Mouse (Mus musculus): ENCODE results near the gene Gpr4. TPM values are rescaled to one million over a fixed set of nuclear protein-coding genes. Genes with fewer than 3 reads are reported as not detected.

Gpr4 gene
- polyA plus RNA-seq, 1 experiment from 2014 or later: 1.3 TPM

- Histone ChIP-seq H3K36me3 (ENCODE audit: control insufficient read depth, insufficient read depth) (no peaks in the 10 kb centered on the region), H3K9me3 (ENCODE audit: control insufficient read depth) (no peaks in the 10 kb centered on the region), H3K27ac (ENCODE audit: low read depth, low read length) (peak overlapping the region; percentile 64), H3K9ac (ENCODE audit: low read depth, low read length) (no peak overlapping the region), H3K4me2 (replicated peaks; ENCODE audit: low read depth) (no peak overlapping the region), H3K27me3 (replicated peaks; ENCODE audit: control insufficient read depth, insufficient read depth, low read length) (no peaks in the 10 kb centered on the region), H3K4me3 (ENCODE audit: low read depth, low read length) (no peak overlapping the region), H3K4me1 (replicated peaks; ENCODE audit: control insufficient read depth, insufficient read depth, low read length) (peaks cover 24% of the 10 kb centered on the region)
- 52% methylated on average over 5 of the region's 5 CpGs for whole genome bisulfite sequencing
- no peak for TF ChIP-seq CTCF (IDR thresholded peaks at IDR 0.05; ENCODE audit: low read depth)
- no peak for ATAC-seq
These were observed 22.3 kb downstream of the Gpr4 start for GRCm38 (mm10) chr7:19234652-19235051.

GRCm38 (mm10) chr7:19235092-19235671 is 22.8 kb downstream of the Gpr4 start:
- H3K9ac ChIP-seq (ENCODE audit: low read depth, low read length): no peak overlapping the region
- no peak overlapping the region for H3K4me2 ChIP-seq (replicated peaks; ENCODE audit: low read depth)
- no peaks in the 10 kb centered on the region for H3K27me3 ChIP-seq (replicated peaks; ENCODE audit: control insufficient read depth, insufficient read depth, low read length)
- ATAC-seq: peak; percentile 65
- H3K4me1 ChIP-seq (replicated peaks; ENCODE audit: control insufficient read depth, insufficient read depth, low read length): peaks cover 27% of the 10 kb centered on the region
- peak overlapping the region; percentile 64 for H3K27ac ChIP-seq (ENCODE audit: low read depth, low read length)
- H3K4me3 ChIP-seq (ENCODE audit: low read depth, low read length): no peak overlapping the region
- no peak for TF ChIP-seq CTCF (IDR thresholded peaks at IDR 0.05; ENCODE audit: low read depth)
- whole genome bisulfite sequencing: 53% methylated on average over 2 of the region's 2 CpGs
- H3K36me3 ChIP-seq (ENCODE audit: control insufficient read depth, insufficient read depth): no peaks in the 10 kb centered on the region
- no peaks in the 10 kb centered on the region for H3K9me3 ChIP-seq (ENCODE audit: control insufficient read depth)

GRCm38 (mm10) chr7:19236411-19236810 is 24.1 kb downstream of the Gpr4 start:
- Histone ChIP-seq H3K9ac (ENCODE audit: low read depth, low read length) (no peak overlapping the region), H3K27me3 (replicated peaks; ENCODE audit: control insufficient read depth, insufficient read depth, low read length) (no peaks in the 10 kb centered on the region), H3K4me1 (replicated peaks; ENCODE audit: control insufficient read depth, insufficient read depth, low read length) (peaks cover 24% of the 10 kb centered on the region), H3K9me3 (ENCODE audit: control insufficient read depth) (no peaks in the 10 kb centered on the region), H3K36me3 (ENCODE audit: control insufficient read depth, insufficient read depth) (no peaks in the 10 kb centered on the region), H3K4me2 (replicated peaks; ENCODE audit: low read depth) (no peak overlapping the region), H3K4me3 (ENCODE audit: low read depth, low read length) (no peak overlapping the region), H3K27ac (ENCODE audit: low read depth, low read length) (peak overlapping the region; percentile 64; the same call in 1 of the 2 replicates)
- no peak for TF ChIP-seq CTCF (IDR thresholded peaks at IDR 0.05; ENCODE audit: low read depth)
- WGBS: 72% methylated on average over 2 of the region's 2 CpGs
- no peak for ATAC-seq

- Histone ChIP-seq H3K9ac (ENCODE audit: low read depth, low read length) (no peak overlapping the region), H3K4me1 (replicated peaks; ENCODE audit: control insufficient read depth, insufficient read depth, low read length) (peaks cover 16% of the 10 kb centered on the region; the same call in 1 of the 2 replicates), H3K27ac (ENCODE audit: low read depth, low read length) (no peak overlapping the region), H3K36me3 (ENCODE audit: control insufficient read depth, insufficient read depth) (no peaks in the 10 kb centered on the region; the same call in 1 of the 2 replicates), H3K27me3 (replicated peaks; ENCODE audit: control insufficient read depth, insufficient read depth, low read length) (no peaks in the 10 kb centered on the region), H3K9me3 (ENCODE audit: control insufficient read depth) (no peaks in the 10 kb centered on the region), H3K4me3 (ENCODE audit: low read depth, low read length) (no peak overlapping the region), H3K4me2 (replicated peaks; ENCODE audit: low read depth) (no peak overlapping the region)
- TF ChIP-seq CTCF (IDR thresholded peaks at IDR 0.05; ENCODE audit: low read depth): no peak
- 92% methylated on average over 4 of the region's 4 CpGs for WGBS
- ATAC-seq: no peak
These were observed 26.0 kb downstream of the Gpr4 start for GRCm38 (mm10) chr7:19238344-19238743.

- Histone ChIP-seq H3K36me3 (ENCODE audit: control insufficient read depth, insufficient read depth) (no peaks in the 10 kb centered on the region; the same call in 1 of the 2 replicates), H3K27ac (ENCODE audit: low read depth, low read length) (no peak overlapping the region), H3K27me3 (replicated peaks; ENCODE audit: control insufficient read depth, insufficient read depth, low read length) (no peaks in the 10 kb centered on the region), H3K4me3 (ENCODE audit: low read depth, low read length) (no peak overlapping the region), H3K4me1 (replicated peaks; ENCODE audit: control insufficient read depth, insufficient read depth, low read length) (peaks cover 16% of the 10 kb centered on the region; the same call in 1 of the 2 replicates), H3K9ac (ENCODE audit: low read depth, low read length) (no peak overlapping the region), H3K4me2 (replicated peaks; ENCODE audit: low read depth) (peak overlapping the region; percentile 14; the same call in 1 of the 2 replicates), H3K9me3 (ENCODE audit: control insufficient read depth) (no peaks in the 10 kb centered on the region)
- 0% methylated on average over 1 of the region's 1 CpGs for WGBS
- peak; percentile 97 for TF ChIP-seq CTCF (IDR thresholded peaks at IDR 0.05; ENCODE audit: low read depth)
- ATAC-seq: peak; percentile 66
These were observed 27.1 kb downstream of the Gpr4 start for GRCm38 (mm10) chr7:19239423-19239822.

- ATAC-seq: no peak
- 32% methylated on average over 4 of the region's 4 CpGs for WGBS
- H3K27ac ChIP-seq (ENCODE audit: low read depth, low read length): no peak overlapping the region
These were observed 27.6 kb downstream of the Gpr4 start for GRCm38 (mm10) chr7:19239986-19240385.

More at GRCm38 (mm10) chr7:19239986-19240385, 27.6 kb downstream of the Gpr4 start:
- Histone ChIP-seq H3K36me3 (ENCODE audit: control insufficient read depth, insufficient read depth) (peaks cover 3% of the 10 kb centered on the region; the same call in 1 of the 2 replicates), H3K9ac (ENCODE audit: low read depth, low read length) (no peak overlapping the region), H3K4me1 (replicated peaks; ENCODE audit: control insufficient read depth, insufficient read depth, low read length) (peaks cover 16% of the 10 kb centered on the region; the same call in 1 of the 2 replicates), H3K27me3 (replicated peaks; ENCODE audit: control insufficient read depth, insufficient read depth, low read length) (no peaks in the 10 kb centered on the region), H3K4me3 (ENCODE audit: low read depth, low read length) (no peak overlapping the region), H3K9me3 (ENCODE audit: control insufficient read depth) (no peaks in the 10 kb centered on the region), H3K4me2 (replicated peaks; ENCODE audit: low read depth) (peak overlapping the region; percentile 14; the same call in 1 of the 2 replicates)
- TF ChIP-seq CTCF (IDR thresholded peaks at IDR 0.05; ENCODE audit: low read depth): no peak

All from intestine, postnatal 0 days (tissue).